Mouse (Mus musculus) gastrocnemius, postnatal 25 days (tissue): ENCODE measurements around the gene Polr2f. TPM values are rescaled to one million over a fixed set of nuclear protein-coding genes. Genes with fewer than 3 reads are reported as not detected.

Source experiments
- DNase-seq: peaks from one replicate; pipeline ENCODE4 v3.0.0; 2022
- long read RNA-seq, 2 experiments: library from polyadenylated mRNA; stranded (forward); transcript quantifications; one replicate each; pipeline ENCODE4 v2.0.0; 2021
- total RNA-seq, 2 experiments: library from RNA; stranded (reverse); gene quantifications; 1 replicate in 1 of 2; 2 replicates in 1 of 2; pipeline ENCODE4 v1.2.3; 2021

The Polr2f gene
- total RNA-seq: 10 to 100 TPM; 65.8 to 66.9 TPM
- long read RNA-seq, experiment 1, transcript Polr2f-205 (5 exons, 885 nt): major isoform, 56 of 63 reads
- long read RNA-seq, experiment 1, partial matches to known transcripts: 3 of 63 reads
- long read RNA-seq, experiment 1, other reads (novel, unspliced or antisense): 3 of 63 reads
- long read RNA-seq, experiment 2, transcript Polr2f-205 (5 exons, 885 nt): major isoform, 40 of 48 reads
- long read RNA-seq, experiment 2, partial matches to known transcripts: 2 of 48 reads
- long read RNA-seq, experiment 2, other reads (novel, unspliced or antisense): 1 of 48 reads

DNA sequence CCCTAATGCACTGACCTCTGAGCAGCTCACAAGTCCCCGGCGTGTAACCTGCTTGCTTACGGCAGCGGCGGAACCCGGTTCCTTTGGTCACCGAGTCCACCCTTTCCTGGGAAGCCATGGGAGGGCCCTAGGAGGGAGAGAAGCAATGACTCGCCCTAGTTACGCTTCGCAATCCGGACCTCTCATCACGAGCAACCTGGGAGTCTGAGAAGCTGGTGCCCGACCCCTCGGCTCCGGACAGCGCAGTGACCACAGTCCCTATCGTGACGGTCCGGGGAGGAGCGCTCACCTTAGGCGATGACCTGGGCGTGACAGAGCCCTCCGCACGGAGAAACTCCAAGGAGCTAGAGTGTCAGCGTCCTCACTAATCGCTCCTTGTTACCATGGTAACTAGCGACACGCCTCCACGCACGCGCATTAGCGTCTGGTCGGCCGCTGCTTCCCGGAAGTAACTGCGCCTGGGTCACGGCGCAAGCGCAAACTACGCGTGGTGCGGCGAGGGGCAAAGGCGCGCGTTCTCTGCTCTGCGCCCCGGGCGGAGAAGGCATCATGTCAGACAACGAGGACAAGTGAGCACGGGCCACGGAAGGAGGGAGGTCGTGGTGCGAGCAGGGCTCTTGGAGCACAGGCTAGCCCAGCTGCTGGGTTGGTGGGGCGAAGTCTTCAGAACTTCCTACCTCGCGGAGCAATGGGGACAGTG is at the start of gene Polr2f, which contains the start of gene 1700088E04Rik:
Gene Polr2f (plus strand): TSS at position 144 of the 700 bp plus-strand sequence.
Gene 1700088E04Rik (minus strand): TSS at position 388 of the 700 bp plus-strand sequence.
- peak; percentile 88 for DNase-seq

DNA sequence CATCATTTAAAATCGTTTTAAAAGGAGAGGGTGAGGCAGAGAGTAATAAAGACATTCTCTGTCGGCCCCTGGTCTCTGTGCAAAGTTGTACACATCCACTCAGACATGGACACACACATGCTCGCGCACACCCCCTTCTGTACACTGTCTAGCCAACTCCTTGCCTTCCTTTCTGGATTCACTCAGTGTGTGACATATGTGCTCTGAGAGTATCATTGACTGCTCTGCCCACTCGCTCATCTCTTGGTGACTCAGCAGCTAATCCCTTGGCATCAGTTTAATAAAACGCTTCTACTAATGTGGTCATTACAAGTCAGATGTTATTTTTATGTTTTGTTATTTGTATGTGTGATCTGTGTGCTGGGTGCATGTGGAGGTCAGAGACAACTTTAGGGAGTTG is 48.5 kb upstream of the Polr2f start:
- DNase-seq: no peak

DNA sequence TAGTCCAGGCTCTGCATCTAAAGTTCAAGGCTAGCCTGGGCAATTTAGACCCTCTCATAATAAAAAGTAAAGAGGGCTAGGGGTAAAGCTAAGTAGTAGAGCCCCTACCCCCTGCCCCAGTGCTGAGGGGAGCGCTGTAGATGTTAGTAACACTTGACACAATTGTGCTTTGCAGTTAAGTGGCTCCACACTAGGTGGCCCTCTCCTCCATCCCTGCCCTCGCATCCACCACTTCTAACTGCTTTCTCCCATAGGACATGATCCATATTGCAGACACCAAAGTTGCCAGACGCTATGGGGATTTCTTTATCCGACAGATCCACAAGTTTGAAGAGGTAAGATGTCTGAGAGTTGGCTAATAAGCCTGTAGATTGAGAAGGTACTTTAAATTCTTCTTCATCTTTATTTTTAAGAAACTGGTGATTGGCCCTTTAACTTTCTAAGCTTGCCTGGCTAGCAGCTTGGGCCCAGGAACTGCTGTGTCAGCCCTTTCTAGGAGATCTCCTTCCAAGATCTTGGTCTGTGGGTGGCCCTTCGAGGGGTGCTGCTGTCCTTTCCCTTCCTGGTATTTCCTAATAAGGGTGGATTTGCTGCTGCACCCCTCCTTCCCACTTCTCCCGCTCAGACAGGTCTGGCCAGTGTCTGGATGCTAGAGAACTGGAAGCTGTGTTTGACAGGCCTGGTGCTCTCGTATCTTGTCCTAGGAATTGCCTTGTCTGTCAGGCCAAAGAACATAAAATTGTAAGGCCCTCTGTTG is 47.5 kb upstream of the Polr2f start:
- peak; percentile 31 for DNase-seq

DNA sequence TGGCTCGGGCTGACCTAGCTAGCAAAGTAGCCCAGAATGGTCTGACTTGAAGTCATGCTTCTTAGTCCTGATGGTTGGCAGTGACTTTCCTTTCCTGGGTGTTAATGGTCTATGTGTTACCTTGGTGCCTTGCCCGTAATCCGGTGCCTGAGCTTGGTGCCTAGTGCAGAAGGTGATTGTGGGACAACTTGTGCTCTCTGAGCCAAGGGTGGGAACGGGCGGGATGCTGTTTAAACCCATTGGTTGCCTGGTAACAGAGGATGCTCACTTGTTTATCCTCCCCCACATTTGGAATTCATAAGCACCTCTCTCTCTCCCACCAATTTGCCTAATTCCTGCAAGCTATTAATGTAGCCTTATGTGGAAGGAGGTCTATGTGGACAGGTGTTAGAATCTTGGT is 45.3 kb upstream of the Polr2f start:
- DNase-seq: no peak

DNA sequence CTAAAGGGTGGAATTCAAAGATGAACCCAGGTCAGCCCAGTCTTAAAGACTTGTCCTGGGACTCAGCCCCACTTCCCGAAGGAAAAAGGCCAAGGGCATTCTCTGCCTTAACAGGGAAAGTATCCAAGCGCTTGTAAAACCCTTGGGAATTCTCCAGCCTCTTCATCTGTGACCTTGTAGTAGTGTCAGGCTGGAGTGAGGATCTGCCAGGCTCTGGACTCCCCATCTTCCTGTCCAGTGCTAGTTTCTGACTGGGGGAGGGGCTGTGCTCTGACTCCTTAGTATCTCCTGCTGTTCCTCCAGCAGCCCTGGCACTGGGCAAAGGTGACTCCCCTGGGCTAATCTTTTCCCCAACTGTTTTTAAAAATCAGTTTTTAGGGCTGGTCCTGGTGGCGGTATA is 44.3 kb upstream of the Polr2f start:
- DNase-seq: no peak

DNA sequence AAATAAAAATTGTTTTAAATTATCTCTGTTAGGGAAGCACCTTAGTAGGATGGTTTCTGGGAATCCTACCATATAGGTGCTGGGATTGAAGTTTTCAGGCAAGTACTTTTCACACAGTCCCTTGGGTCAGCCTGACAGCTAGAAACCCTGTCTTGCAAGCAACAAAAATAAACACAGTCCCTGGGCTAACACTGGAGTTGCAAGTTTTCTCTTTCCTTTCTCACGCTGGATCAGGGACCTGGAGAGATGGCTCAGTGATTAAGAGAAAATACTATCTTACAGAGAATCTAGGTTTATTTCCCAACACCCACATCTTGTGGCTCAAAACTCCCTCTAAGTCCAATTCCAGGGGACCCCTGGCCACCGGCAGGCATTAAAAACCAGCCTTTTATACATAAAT is 43.7 kb upstream of the Polr2f start:
- no peak for DNase-seq

DNA sequence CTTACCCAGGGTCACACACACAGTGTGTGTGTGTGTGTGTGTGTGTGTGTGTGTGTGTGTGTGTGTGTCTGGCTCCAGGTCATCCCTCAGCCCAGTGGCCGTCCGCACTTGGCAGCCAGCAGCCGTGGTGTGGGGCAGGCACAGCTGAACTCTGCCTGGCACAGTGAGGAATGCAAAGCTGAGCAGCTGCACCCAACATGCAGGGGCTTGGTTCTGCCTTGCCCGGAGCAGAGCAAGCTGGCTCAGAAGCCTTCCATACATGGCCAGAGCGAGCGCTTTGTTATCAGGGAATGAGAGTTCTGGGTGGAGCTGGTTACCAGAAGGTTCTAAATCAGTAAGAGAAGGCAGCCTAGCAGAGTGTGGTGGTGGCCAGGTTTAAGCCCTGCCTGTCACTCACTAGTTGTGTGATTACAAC is 43.2 kb upstream of the Polr2f start:
- peak; percentile 79 for DNase-seq

DNA sequence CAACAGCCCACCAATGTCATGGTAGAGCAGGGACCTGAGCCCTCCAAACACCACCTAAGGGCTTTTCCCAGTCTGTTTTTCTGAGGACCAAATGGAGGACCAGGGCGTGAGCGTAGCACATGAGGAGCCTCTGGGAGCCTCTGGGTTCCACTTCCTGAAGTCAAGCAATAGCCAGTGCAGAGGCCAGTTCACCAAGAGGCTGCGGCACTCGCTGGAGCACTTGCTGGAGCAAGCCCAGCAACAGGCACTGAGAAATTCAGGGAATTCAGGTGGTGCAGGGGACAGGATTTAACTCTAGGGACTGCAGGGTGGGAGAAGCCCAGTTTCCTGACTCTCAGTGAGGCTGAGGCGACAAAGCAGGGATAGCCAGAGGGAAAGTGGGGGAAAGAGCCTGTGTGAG is 42.6 kb upstream of the Polr2f start:
- no peak for DNase-seq

DNA sequence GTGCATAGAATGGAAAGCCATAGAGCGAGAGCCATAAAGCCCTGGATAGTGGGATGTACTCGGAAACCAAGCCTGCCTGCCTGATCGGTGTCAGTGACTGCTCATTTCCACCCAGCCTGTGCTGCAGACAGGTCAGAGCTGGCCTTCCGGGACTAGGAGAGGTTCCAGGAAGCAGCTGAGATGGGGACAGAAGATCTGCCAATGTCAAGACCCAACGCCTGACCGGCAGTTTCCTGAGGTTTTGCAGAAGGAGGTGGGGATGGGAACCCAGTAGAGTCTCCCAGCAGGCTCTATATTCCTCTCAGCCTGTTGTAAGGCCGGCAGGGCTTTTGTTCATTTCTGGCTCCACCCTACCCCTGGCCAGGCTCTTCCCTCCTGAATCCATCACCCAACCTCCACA is 41.9 kb upstream of the Polr2f start:
- DNase-seq: no peak

DNA sequence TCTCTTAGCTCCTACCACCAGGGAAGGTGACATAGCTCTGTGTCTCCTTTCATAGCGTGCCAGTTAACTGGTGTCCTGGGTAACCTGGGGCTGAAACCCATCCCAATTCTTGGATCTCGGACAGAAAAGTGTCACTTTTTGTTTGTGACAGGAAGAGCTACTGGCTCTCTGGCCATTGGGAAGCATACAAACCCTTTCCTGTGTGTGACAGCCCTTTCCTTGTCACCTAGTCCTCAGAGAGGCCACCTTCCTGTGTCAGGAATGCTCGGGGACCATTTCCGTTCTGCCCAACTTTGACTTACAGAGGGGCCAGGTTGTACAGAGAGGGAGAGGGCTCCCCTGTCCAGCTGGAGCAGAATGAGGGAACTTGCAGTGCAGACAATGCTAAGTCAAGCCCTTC is 41.4 kb upstream of the Polr2f start:
- no peak for DNase-seq

DNA sequence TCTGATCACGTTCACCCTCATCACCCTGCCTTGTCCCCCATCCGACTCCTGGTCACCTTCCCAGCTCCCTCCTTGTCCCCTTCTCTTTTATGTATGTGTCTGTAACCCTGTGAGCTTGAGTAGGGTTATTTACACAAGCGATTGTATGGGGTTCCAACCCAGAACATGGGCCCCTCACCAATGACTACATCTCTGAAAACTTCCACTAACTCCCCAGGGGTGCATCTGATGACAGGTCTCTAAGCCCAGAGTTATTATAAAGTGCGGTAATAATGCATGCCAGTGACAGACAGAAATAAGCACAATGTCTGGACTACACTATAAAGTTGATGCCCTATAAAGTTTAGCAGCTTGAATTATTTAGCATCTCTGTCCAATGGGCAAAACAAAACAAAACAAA is 40.4 kb upstream of the Polr2f start:
- DNase-seq: no peak

DNA sequence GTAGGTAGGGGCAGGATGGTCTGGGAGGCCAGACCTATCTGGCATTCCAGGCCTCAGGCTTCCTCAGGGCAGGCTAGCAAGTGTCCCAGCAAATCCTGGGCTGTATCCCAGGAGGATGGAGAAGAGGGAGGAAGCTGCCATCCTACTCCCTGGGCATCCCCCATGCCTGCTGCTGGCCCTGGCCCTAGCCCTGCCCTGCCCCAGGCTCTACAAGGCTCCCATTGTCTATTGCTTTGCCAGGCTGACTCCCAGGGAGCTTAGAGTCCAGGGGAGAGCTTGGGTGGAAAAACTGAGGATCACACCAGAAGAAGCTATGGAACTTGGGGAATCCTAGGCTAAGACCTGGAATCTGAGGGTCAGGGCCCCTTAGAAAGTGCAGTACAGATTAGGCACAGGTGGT is 39.3 kb upstream of the Polr2f start:
- DNase-seq: no peak

DNA sequence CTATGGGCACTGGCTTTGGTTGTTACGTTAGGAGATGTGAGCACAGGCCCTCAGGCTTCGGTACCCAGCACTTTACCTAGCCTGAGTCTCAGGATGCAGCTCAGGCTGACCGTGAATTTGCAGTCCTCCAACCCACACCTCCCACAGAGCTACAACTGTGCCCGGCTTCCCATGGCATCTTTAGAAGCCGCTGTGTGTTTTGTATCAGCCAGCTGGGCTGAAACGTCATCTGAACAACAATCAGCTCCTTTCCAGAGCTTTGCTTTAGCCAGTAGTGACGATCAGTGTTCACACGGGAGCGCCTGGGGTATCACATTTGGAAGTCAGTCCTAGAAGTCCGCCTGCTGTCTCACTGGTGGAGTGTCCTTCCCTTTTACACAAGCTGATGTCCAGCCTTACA is 37.5 kb upstream of the Polr2f start:
- DNase-seq: no peak

DNA sequence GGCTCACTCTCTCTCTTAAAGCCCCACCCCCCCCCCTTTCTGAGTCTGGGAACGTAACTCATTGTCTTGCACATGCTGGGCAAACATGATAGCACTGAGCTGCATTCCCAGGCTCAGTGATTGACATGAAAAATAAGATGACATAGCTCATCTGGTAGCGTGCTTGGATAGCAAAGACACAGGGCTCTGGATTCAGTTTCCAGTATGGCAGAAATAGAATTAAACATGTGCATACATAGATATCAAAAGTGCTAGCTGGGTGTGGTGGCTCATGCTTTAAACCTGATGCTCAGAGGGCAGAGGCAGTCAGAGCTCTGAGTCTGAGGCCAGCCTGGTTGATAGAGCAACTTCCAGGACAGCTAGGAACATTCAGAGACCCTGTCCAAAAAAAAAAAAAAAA is 35.0 kb upstream of the Polr2f start:
- no peak for DNase-seq

DNA sequence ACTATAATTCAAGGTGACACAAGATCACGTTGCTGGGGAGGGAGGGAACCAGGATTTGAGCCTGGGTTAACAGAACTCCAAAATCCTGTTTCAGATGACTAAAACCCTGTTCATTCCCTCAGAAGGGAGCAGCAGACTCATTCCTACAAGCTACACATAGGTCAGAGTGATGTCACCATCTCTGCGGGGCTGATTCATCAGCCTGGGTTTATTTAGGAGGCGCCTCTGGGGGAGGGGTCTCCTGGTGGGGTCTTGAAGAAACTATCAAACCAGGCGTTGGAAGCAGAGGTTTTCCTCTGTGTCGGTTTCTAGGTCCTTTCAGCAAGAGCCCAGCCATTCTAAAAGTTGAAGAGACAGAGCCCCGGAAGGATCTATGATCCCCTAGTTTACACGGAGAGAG is 32.8 kb upstream of the Polr2f start:
- DNase-seq: no peak

DNA sequence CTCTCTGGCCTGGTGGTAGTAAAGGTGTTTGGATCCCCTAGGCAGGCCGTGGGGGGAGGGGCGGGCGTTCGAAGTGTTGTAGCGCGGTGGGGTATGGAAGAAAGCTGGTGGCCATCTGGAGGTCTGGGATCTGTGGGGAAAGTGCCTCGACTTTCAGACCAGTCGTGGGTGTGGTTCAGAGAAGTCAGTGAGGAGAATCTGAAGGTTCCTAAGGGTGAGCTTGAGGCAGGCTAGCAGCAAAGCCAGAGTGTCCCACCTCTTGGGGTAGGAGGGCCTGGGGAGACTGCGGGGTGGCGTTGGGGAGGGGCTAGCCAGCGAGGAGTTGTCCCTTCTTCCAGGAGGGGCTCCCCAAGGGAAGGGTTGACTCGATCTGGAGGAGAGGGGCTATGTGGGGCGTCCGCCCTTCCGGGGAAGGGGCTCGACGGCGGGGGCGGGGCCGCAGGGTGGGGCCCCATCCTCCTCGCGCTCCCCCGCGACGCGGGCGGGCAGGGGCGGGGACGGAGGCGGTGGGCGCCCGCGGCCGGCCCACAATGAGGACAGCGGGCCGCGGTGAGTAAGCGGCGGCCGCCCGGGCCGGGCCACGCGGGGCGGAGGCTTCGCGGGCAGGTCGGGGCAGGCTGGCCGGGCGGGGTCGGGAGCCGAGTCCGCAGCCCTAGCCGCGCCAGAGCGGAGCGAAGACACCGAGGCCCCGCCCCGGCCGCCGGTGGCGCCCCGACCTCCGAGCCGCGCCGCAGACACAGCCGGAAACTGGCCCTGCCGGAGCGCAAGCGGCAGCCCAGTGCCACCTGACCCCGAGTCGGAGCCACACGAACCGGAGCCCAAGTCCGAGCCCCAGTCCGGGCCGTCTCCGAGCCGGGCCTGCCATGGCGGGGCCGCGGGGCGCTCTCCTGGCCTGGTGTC is 32.1 kb upstream of the Polr2f start, which contains the start of gene Micall1:
Gene Micall1 (plus strand): TSS at position 478 of the 900 bp plus-strand sequence.
- DNase-seq: peak; percentile 79

DNA sequence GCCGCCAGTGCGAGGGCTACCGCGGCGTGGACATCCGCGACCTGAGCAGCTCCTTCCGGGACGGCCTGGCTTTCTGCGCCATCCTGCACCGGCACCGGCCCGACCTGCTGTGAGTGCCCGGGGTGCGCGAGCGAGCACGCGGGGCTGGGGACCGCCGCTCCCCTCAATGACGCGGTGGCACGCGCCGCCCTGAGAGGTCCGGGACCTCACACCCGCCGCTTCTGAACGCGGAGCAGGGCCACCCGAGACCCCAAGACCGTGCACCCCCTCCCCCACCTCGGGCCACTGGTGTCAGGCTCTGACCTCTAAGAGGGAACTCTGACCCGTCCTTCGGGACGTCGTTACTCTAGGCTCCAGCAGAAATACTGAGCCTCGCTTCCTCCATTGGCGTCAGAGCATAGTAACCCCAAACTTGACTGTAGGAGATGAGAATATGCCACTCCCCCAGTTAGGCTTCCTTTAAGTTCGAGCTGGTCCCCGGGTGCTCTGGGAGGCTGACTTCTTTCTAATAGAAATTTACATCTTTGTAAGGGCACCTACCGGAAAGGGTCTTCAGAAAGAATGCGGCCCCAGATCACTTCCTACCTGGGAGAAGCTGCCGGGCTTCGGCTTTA is 31.4 kb upstream of the Polr2f start:
- DNase-seq: no peak

DNA sequence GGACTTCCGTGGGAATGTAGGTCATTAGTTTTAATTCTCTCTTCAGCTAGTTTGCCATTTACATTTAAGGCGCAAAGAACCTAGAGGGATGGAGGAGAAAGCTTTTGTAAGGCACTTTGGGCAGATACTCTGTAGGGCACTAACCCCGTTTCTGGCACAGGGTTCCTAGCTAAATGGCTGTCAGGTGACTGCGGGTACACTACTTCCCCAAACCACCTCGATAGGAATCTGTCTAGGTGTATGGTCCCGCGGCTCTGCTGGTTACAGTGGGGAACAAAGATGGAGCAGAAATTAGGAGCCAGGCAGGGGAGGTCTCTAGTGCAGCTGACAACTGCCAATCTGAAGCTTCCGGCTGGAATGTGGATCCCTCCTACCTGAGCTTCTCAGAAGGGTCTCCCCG is 30.8 kb upstream of the Polr2f start:
- no peak for DNase-seq

DNA sequence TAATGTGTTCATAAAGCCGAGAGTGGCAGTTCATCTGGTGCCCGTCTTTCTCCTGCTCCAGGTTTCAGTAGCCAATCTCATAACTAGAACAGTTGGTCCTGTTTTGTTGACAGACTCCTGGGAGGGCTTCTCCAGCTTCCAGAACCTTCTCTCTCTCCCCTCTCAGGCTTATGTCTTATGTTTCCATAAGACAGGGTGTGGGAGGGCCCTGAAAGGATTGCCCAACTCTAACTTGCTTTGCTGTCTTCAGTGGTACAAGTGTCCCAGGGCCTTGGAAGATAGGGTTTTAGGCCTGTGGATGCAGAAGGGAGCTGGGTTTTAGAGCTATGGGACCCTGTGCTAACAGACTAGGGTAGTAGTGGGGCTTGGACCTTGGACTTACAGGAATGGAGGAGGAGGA is 30.3 kb upstream of the Polr2f start:
- no peak for DNase-seq

DNA sequence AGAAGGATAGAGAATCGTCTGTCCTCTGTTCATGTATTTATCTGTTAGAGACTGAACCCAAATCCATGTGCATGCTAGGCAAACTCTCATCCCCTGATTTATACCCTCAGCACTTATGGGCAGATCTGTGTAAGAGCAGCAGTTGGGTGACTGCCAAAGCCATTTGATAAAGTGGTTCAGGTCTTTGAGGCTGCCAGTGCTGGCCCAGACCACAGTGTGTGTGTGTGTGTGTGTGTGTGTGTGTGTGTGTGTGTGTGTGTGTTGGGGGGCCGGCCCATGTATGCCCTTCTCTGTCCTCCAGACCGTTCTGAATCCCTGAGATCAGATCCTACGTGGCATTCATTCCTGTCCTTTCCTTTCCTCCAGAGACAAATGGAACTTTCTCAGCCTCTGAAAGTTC is 29.0 kb upstream of the Polr2f start:
- no peak for DNase-seq

DNA sequence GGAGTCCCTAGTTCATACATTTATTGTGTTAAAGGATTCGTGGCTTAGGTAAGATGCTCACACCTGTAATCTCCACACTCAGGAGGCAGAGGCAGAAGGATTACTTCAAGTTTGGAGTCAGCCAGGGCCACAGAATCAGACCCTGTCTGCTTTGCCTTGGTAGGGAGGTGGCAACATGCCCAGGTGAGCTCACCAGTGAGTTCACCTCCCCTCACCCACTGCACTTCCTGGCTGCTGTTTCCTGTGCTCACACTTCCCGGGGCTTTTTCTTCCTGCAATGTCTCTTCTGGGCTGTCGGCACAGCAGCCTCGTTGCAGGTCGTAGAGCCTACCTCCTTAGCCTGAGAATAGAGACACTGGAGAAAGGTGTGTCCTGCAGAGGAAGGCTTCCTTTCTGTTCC is 25.5 kb upstream of the Polr2f start:
- DNase-seq: no peak

DNA sequence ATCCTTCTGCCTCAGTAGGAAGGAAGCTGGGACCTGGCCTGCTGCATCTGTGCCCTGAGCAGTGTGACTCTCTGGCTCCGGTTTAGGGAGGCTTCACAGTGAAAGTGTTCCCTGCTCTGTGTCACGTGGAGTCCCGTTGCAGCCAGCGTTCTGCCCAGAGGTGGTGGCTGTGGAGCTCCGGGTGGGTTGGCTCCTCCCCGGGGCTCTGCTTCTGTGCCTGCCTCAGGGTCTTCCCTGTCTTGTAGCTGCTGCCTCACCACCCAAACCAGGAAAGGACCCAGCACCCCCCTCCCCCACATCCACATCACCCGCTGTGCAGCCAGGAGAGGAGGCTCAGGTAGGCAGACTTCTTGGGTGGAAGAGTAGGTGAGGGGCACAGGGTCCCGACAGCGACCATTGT is 21.3 kb upstream of the Polr2f start:
- DNase-seq: no peak
